Mouse (Mus musculus) MEL (cell line): ENCODE measurements around the gene Jmjd7. TPM values are rescaled to one million over a fixed set of nuclear protein-coding genes. Genes with fewer than 3 reads are reported as not detected.

Source experiments
- DNase-seq: peaks from one replicate; pipeline ENCODE4 v3.0.0; 2011; ENCODE audit warnings: low read depth, low spot score
- H3K27ac ChIP-seq: 2 replicates; pipeline ENCODE4 v1.5.1; 2012; ENCODE audit warnings: low read depth, mild to moderate bottlenecking, control low read depth, low read length, moderate library complexity; ENCODE audit not compliant: control insufficient read depth
- H3K27me3 ChIP-seq, 2 experiments: fragments of 150-350 bp in 1 of 2; sonication (generic) in 1 of 2; 2 replicates each; pipeline ENCODE4 v1.6.1; 2012; ENCODE audit warnings: low read length in 2 of 2, mild to moderate bottlenecking in 2 of 2, improper control_type of control experiment in 1 of 2, moderate library complexity in 1 of 2; ENCODE audit not compliant: insufficient read depth in 2 of 2, control insufficient read depth in 1 of 2
- H3K36me3 ChIP-seq, 2 experiments: 2 replicates each; pipeline ENCODE4 v1.6.1; 2012 to 2014; ENCODE audit warnings: low read length in 2 of 2, improper control_type of control experiment in 1 of 2, inconsistent platforms in 1 of 2, mild to moderate bottlenecking in 1 of 2; ENCODE audit not compliant: insufficient read depth in 2 of 2, control insufficient read depth in 1 of 2
- H3K4me1 ChIP-seq, 2 experiments: fragments of 150-350 bp in 1 of 2; sonication (generic) in 1 of 2; 2 replicates each; pipeline ENCODE4 v1.6.1; 2012; ENCODE audit warnings: low read length in 2 of 2, improper control_type of control experiment in 1 of 2, mild to moderate bottlenecking in 1 of 2; ENCODE audit not compliant: insufficient read depth in 2 of 2, control insufficient read depth in 1 of 2
- H3K4me3 ChIP-seq, 2 experiments: fragments of 150-350 bp in 1 of 2; sonication (generic) in 1 of 2; 2 replicates each; pipeline ENCODE4 v1.5.1; 2012; ENCODE audit warnings: low read depth in 2 of 2, low read length in 2 of 2, mild to moderate bottlenecking in 2 of 2, moderate library complexity in 2 of 2, control low read depth in 1 of 2, improper control_type of control experiment in 1 of 2; ENCODE audit not compliant: control insufficient read depth in 1 of 2, insufficient read depth in 1 of 2
- H3K79me2 ChIP-seq: 2 replicates; pipeline ENCODE4 v1.6.1; 2012; ENCODE audit warnings: mild to moderate bottlenecking, low read length, moderate library complexity; ENCODE audit not compliant: control insufficient read depth, poor library complexity, insufficient read depth
- H3K9ac ChIP-seq: 2 replicates; pipeline ENCODE4 v1.6.1; 2012; ENCODE audit warnings: low read depth, mild to moderate bottlenecking, control low read depth, low read length, moderate library complexity; ENCODE audit not compliant: control insufficient read depth, poor library complexity, severe bottlenecking
- H3K9me3 ChIP-seq: fragments of 150-350 bp; sonication (generic); replicated peaks from 2 replicates; pipeline ENCODE4 v1.6.1; 2012; ENCODE audit warnings: mild to moderate bottlenecking, low read length, improper control_type of control experiment, moderate library complexity; ENCODE audit not compliant: insufficient read depth
- BHLHE40 ChIP-seq: IDR thresholded peaks from 2 replicates; pipeline ENCODE4 v1.6.1; 2012; ENCODE audit warnings: low read depth, mild to moderate bottlenecking, inconsistent platforms, low read length, improper control_type of control experiment, borderline replicate concordance
- CHD1 ChIP-seq: IDR thresholded peaks from 2 replicates; pipeline ENCODE4 v1.6.1; 2012; ENCODE audit warnings: low read depth, mild to moderate bottlenecking, inconsistent platforms, low read length, improper control_type of control experiment
- ETS1 ChIP-seq: IDR thresholded peaks from 2 replicates; pipeline ENCODE4 v1.6.1; 2012; ENCODE audit warnings: low read depth, mild to moderate bottlenecking, inconsistent platforms, low read length, improper control_type of control experiment, moderate library complexity
- MEF2A ChIP-seq: IDR thresholded peaks from 2 replicates; pipeline ENCODE4 v1.6.1; 2014; ENCODE audit warnings: low read depth, mild to moderate bottlenecking, inconsistent platforms, low read length, improper control_type of control experiment; ENCODE audit not compliant: poor library complexity, insufficient replicate concordance, severe bottlenecking; ENCODE audit errors: extremely low read depth
- MYB ChIP-seq: IDR thresholded peaks from 2 replicates; pipeline ENCODE4 v1.6.1; 2011; ENCODE audit warnings: mild to moderate bottlenecking, low read depth, low read length, improper control_type of control experiment
- NELFE ChIP-seq: IDR thresholded peaks from 2 replicates; pipeline ENCODE4 v1.6.1; 2011; ENCODE audit warnings: low read depth, low read length, improper control_type of control experiment
- NRF1 ChIP-seq: IDR thresholded peaks from 2 replicates; pipeline ENCODE4 v1.6.1; 2014; ENCODE audit warnings: low read depth, mild to moderate bottlenecking, inconsistent platforms, low read length, improper control_type of control experiment, moderate library complexity; ENCODE audit not compliant: poor library complexity, insufficient read depth, severe bottlenecking
- POLR2AphosphoS2 ChIP-seq: IDR thresholded peaks from 2 replicates; pipeline ENCODE4 v1.6.1; 2011; ENCODE audit warnings: low read length, improper control_type of control experiment
- RCOR1 ChIP-seq: IDR thresholded peaks from 2 replicates; pipeline ENCODE4 v1.6.1; 2012; ENCODE audit warnings: low read depth, mild to moderate bottlenecking, inconsistent platforms, low read length, improper control_type of control experiment
- SIN3A ChIP-seq: IDR thresholded peaks from 2 replicates; pipeline ENCODE4 v1.6.1; 2012; ENCODE audit warnings: low read length, improper control_type of control experiment, inconsistent platforms
- TAL1 ChIP-seq: IDR thresholded peaks from 2 replicates; pipeline ENCODE4 v1.6.1; 2012; ENCODE audit warnings: mild to moderate bottlenecking, inconsistent platforms, low read length, moderate library complexity, mixed read lengths
- TBP ChIP-seq: IDR thresholded peaks from 2 replicates; pipeline ENCODE4 v1.8.0; 2011; ENCODE audit warnings: low read depth, low read length, improper control_type of control experiment
- TCF12 ChIP-seq: IDR thresholded peaks from 2 replicates; pipeline ENCODE4 v1.6.1; 2014; ENCODE audit warnings: low read depth, mild to moderate bottlenecking, inconsistent platforms, low read length, improper control_type of control experiment, moderate library complexity
- USF2 ChIP-seq, 2 experiments: IDR thresholded peaks; 2 replicates each; pipeline ENCODE4 v1.6.1; 2011 to 2012; ENCODE audit warnings: improper control_type of control experiment in 2 of 2, low read length in 2 of 2, borderline replicate concordance in 1 of 2, inconsistent platforms in 1 of 2, low read depth in 1 of 2, mild to moderate bottlenecking in 1 of 2; ENCODE audit not compliant: insufficient read depth in 1 of 2
- ZC3H11A ChIP-seq: IDR thresholded peaks from 2 replicates; pipeline ENCODE4 v1.6.1; 2012; ENCODE audit warnings: low read depth, mild to moderate bottlenecking, inconsistent platforms, low read length, improper control_type of control experiment
- ZKSCAN1 ChIP-seq: IDR thresholded peaks from 2 replicates; pipeline ENCODE4 v1.6.1; 2012; ENCODE audit warnings: low read depth, mild to moderate bottlenecking, inconsistent platforms, low read length, improper control_type of control experiment, moderate library complexity
- ZMIZ1 ChIP-seq: IDR thresholded peaks from 2 replicates; pipeline ENCODE4 v1.6.1; 2012; ENCODE audit warnings: low read depth, mild to moderate bottlenecking, inconsistent platforms, low read length, improper control_type of control experiment, moderate library complexity
- ZNF384 ChIP-seq: IDR thresholded peaks from 2 replicates; pipeline ENCODE4 v1.6.1; 2012; ENCODE audit warnings: low read depth, mild to moderate bottlenecking, inconsistent platforms, low read length, improper control_type of control experiment
- polyA plus RNA-seq, 2 experiments: library from polyadenylated mRNA; stranded (reverse) in 1 of 2; unstranded in 1 of 2; fragments of >175 nt in 1 of 2; fragments of >200 nt in 1 of 2; gene quantifications; 2 replicates each; pipeline versions ENCODE4 v1.2.1 to v1.2.4; 2012; ENCODE audit warnings: low replicate concordance in 2 of 2, low read depth in 1 of 2; ENCODE audit not compliant: insufficient read length in 2 of 2, insufficient read depth in 1 of 2, missing spikeins in 1 of 2
- total RNA-seq: library from RNA; depleted of rRNA; stranded (reverse); fragments of 300-350 nt; gene quantifications from 2 replicates; pipeline ENCODE4 v1.2.3, GENCODE M21; 2012

Jmjd7 gene
- total and polyA plus RNA-seq, 3 experiments: 4.2 to 12.0 TPM; not detected in 1

- no peaks in the 10 kb centered on the region for H3K9me3 ChIP-seq
- H3K9ac ChIP-seq: no peak overlapping the region
- no peak overlapping the region for H3K27ac ChIP-seq
- TF ChIP-seq NRF1 (no peak), MYB (no peak), ZNF384 (no peak), NELFE (no peak), BHLHE40 (no peak), USF2 (IDR thresholded peaks at IDR 0.05; ENCODE audit: borderline replicate concordance in 1 of 2, insufficient read depth in 1 of 2, low read depth in 1 of 2, low read length in 2 of 2) (no peak), TBP (no peak), CHD1 (no peak)
- TF ChIP-seq, all 39 proteins: peak for 0
- Histone ChIP-seq H3K27me3 (no peaks in the 10 kb centered on the region), H3K4me1 (no peaks in the 10 kb centered on the region), H3K4me3 (no peak overlapping the region), H3K36me3 (no peaks in the 10 kb centered on the region), H3K79me2 (no peaks in the 10 kb centered on the region)
- DNase-seq: no peak
Measured at GRCm38 (mm10) chr2:119999731-120000130, 27.6 kb upstream of the Jmjd7 start.

GRCm38 (mm10) chr2:120000882-120001584, 26.2 kb upstream of the Jmjd7 start:
- Histone ChIP-seq H3K79me2 (no peaks in the 10 kb centered on the region), H3K9ac (no peak overlapping the region), H3K9me3 (no peaks in the 10 kb centered on the region)
- no peak for DNase-seq
- no peak for TF ChIP-seq RCOR1
- TF ChIP-seq MYB: no peak
- no peak for TF ChIP-seq TBP
- TF ChIP-seq TCF12: no peak
- TF ChIP-seq, all 39 proteins: peak for 0
- Histone ChIP-seq H3K36me3 (no peaks in the 10 kb centered on the region), H3K27me3 (no peaks in the 10 kb centered on the region), H3K4me1 (no peaks in the 10 kb centered on the region), H3K4me3 (no peak overlapping the region), H3K27ac (no peak overlapping the region)

DNA sequence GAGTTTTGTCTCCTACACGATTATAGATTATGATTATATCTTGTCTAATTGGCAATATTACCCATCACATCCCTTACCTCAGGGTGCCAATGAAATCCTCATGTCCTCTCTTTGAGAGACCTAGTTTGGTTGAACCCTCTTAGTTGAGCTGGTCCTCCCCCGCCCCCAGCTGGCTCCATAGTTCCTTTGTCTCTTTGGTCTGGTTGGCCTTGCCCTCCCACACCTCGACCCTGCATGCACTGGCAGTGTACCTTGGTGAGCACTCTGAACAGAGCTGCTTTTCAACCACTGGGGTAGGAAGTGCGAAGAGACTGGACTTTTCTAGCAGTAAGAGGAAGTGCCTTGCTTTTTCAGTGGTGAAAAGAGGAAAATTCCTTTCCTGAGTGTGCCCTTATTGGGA, 25.3 kb upstream of the Jmjd7 start:
- Histone ChIP-seq H3K27me3 (no peaks in the 10 kb centered on the region), H3K9ac (no peak overlapping the region), H3K27ac (no peak overlapping the region), H3K4me3 (no peak overlapping the region), H3K36me3 (no peaks in the 10 kb centered on the region), H3K9me3 (no peaks in the 10 kb centered on the region), H3K79me2 (no peaks in the 10 kb centered on the region), H3K4me1 (no peaks in the 10 kb centered on the region)
- TF ChIP-seq USF2 (IDR thresholded peaks at IDR 0.05; ENCODE audit: borderline replicate concordance in 1 of 2, insufficient read depth in 1 of 2, low read depth in 1 of 2, low read length in 2 of 2): no peak
- TF ChIP-seq ZC3H11A: no peak
- TF ChIP-seq POLR2AphosphoS2: no peak
- no peak for TF ChIP-seq TAL1
- TF ChIP-seq ETS1: no peak
- TF ChIP-seq ZNF384: no peak
- TF ChIP-seq ZMIZ1: no peak
- no peak for TF ChIP-seq NELFE
- no peak for TF ChIP-seq SIN3A
- no peak for TF ChIP-seq NRF1
- no peak for TF ChIP-seq MEF2A
- no peak for TF ChIP-seq ZKSCAN1
- no peak for DNase-seq
